Mouse (Mus musculus) intestine, postnatal 0 days (tissue): ENCODE data around the gene Cep95. TPM values are rescaled to one million over a fixed set of nuclear protein-coding genes. Genes with fewer than 3 reads are reported as not detected.

ENCODE experiments used
- ATAC-seq: fragments of 200-750 bp; cut with Nextera tagmentation; 2 replicates; pipeline ENCODE4 v1.8.0; 2017; ENCODE audit warnings: mild to moderate bottlenecking, moderate TSS enrichment, moderate library complexity
- H3K27ac ChIP-seq: fragments of 300-500 bp; sonication (generic); 2 replicates; pipeline ENCODE4 v1.5.1; 2014; ENCODE audit warnings: mild to moderate bottlenecking, low read depth, low read length, moderate library complexity
- H3K27me3 ChIP-seq: fragments of 300-500 bp; sonication (generic); replicated peaks from 2 replicates; pipeline ENCODE4 v1.6.1; 2014; ENCODE audit warnings: low read length, mixed read lengths; ENCODE audit not compliant: control insufficient read depth, insufficient read depth
- H3K36me3 ChIP-seq: fragments of 300-500 bp; sonication (generic); 2 replicates; pipeline ENCODE4 v1.6.1; 2014; ENCODE audit warnings: mild to moderate bottlenecking, moderate library complexity; ENCODE audit not compliant: control insufficient read depth, insufficient read depth
- H3K4me1 ChIP-seq: fragments of 300-500 bp; sonication (generic); replicated peaks from 2 replicates; pipeline ENCODE4 v1.6.1; 2014; ENCODE audit warnings: antibody characterized with exemption, low read length, mixed read lengths; ENCODE audit not compliant: control insufficient read depth, insufficient read depth
- H3K4me2 ChIP-seq: fragments of 300-500 bp; sonication (generic); replicated peaks from 2 replicates; pipeline ENCODE4 v1.6.1; 2014; ENCODE audit warnings: low read depth, mild to moderate bottlenecking, moderate library complexity
- H3K4me3 ChIP-seq: fragments of 300-500 bp; sonication (generic); 2 replicates; pipeline ENCODE4 v1.5.1; 2014; ENCODE audit warnings: low read depth, low read length
- H3K9ac ChIP-seq: fragments of 300-500 bp; sonication (generic); 2 replicates; pipeline ENCODE4 v1.6.1; 2014; ENCODE audit warnings: mild to moderate bottlenecking, low read depth, low read length
- H3K9me3 ChIP-seq: fragments of 300-500 bp; sonication (generic); 2 replicates; pipeline ENCODE4 v1.6.1; 2016; ENCODE audit warnings: mixed run types; ENCODE audit not compliant: control insufficient read depth
- CTCF ChIP-seq: sonication (generic); IDR thresholded peaks from 2 replicates; pipeline ENCODE4 v1.5.1; 2016; ENCODE audit warnings: low read depth, mild to moderate bottlenecking, control low read depth, antibody characterized with exemption, moderate library complexity
- WGBS: fragments of 180-500 bp; shearing (Covaris S2); extraction: QIAGEN DNeasy Blood & Tissue Kit; methylation state at CpG from one replicate; pipeline ENCODE4 v1.1.7; 2014; 5-methylcytosine and 5-hydroxymethylcytosine counted together
- polyA plus RNA-seq: library from polyadenylated mRNA; unstranded; fragments of >200 nt; fragmentation: Nextera tagmentation; extraction: Ambion mirVana; gene quantifications from 2 replicates; pipeline ENCODE4 v1.2.1, GENCODE M21; 2015

Cep95 gene
- polyA plus RNA-seq, 1 experiment from 2014 or later: 5.3 TPM

DNA sequence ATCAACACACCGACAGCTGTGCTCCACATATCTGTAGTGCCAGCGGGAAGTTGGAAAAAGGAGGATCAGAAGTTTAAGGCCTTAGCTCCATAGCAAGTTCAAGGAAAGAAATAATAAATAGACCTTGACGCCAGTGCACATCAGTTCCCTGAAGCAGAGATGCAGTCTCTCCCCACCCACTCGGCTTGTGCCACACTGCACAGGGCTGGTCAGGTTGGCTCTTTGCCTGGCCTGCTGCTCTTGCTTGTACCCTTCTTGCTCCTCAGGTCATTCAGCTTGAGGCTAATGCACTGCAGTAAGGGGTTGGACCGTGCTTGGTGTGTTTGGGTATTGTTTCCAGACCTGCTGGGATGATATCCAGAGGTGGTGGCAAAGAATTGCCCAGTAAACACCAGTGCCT, 28.5 kb upstream of the Cep95 start:
- H3K27ac ChIP-seq: no peak overlapping the region
- TF ChIP-seq CTCF: no peak
- no peak overlapping the region for H3K9ac ChIP-seq
- H3K9me3 ChIP-seq: no peaks in the 10 kb centered on the region
- H3K4me2 ChIP-seq: no peak overlapping the region
- 92% methylated on average over 5 of the region's 5 CpGs for WGBS
- no peak for ATAC-seq
- H3K27me3 ChIP-seq: no peaks in the 10 kb centered on the region
- H3K4me3 ChIP-seq: no peak overlapping the region
- H3K4me1 ChIP-seq: peaks cover 8% of the 10 kb centered on the region; the same call in 1 of the 2 replicates
- no peaks in the 10 kb centered on the region for H3K36me3 ChIP-seq

GRCm38 (mm10) chr11:106762139-106762799, 26.8 kb upstream of the Cep95 start:
- no peaks in the 10 kb centered on the region for H3K9me3 ChIP-seq

GRCm38 (mm10) chr11:106762800-106763185, 26.3 kb upstream of the Cep95 start:
- no peak for ATAC-seq
- 74% methylated on average over 9 of the region's 9 CpGs for WGBS
- peaks cover 20% of the 10 kb centered on the region for H3K36me3 ChIP-seq
- no peaks in the 10 kb centered on the region for H3K27me3 ChIP-seq
- H3K4me1 ChIP-seq: peaks cover 8% of the 10 kb centered on the region; the same call in 1 of the 2 replicates
- no peaks in the 10 kb centered on the region for H3K9me3 ChIP-seq
- H3K27ac ChIP-seq: peak overlapping the region; percentile 62; the same call in 1 of the 2 replicates
- TF ChIP-seq CTCF: no peak
- H3K4me3 ChIP-seq: no peak overlapping the region
- H3K4me2 ChIP-seq: no peak overlapping the region
- H3K9ac ChIP-seq: no peak overlapping the region

More at GRCm38 (mm10) chr11:106762139-106762799, 26.8 kb upstream of the Cep95 start:
- TF ChIP-seq CTCF: no peak
- H3K4me3 ChIP-seq: no peak overlapping the region
- H3K36me3 ChIP-seq: peaks cover 15% of the 10 kb centered on the region; the same call in 1 of the 2 replicates
- peaks cover 8% of the 10 kb centered on the region; the same call in 1 of the 2 replicates for H3K4me1 ChIP-seq
- 33% methylated on average over 5 of the region's 5 CpGs for WGBS
- H3K27ac ChIP-seq: peak overlapping the region; percentile 62
- H3K4me2 ChIP-seq: no peak overlapping the region
- ATAC-seq: 0 out of 2 replicates have a peak, but pooled peaks have one; percentile 46
- no peaks in the 10 kb centered on the region for H3K27me3 ChIP-seq
- H3K9ac ChIP-seq: no peak overlapping the region

DNA sequence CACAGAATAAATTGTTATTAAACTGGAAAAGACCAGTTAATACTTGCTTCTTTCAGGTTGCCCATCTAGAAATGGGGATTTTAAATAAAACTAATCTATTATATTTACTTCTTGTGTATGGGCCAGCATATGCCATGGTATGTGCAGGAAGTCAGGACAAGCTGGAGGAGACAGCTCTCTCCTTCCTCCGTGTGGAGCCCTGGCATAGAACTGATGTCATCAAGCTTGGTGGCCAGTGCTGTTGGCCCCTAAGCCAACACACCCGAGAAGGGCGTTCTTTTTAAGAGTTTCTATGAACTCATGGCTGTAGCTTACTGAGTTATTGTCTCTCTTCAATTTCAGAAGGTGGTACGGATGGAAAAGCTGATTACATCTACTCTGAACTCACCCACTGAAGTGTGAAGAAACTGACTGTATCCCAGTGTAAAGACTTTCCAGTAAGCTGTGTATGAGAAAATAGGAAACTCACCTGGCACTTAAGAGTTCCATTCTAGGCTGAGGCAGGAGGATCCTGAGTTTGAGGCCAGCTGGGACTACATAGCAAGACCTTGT, 22.4 kb upstream of the Cep95 start:
- WGBS: 91% methylated on average over 4 of the region's 4 CpGs
- H3K9me3 ChIP-seq: no peaks in the 10 kb centered on the region
- H3K4me1 ChIP-seq: peaks cover 6% of the 10 kb centered on the region; the same call in 1 of the 2 replicates
- TF ChIP-seq CTCF: no peak
- H3K27ac ChIP-seq: no peak overlapping the region
- no peak overlapping the region for H3K4me3 ChIP-seq
- no peaks in the 10 kb centered on the region for H3K27me3 ChIP-seq
- H3K36me3 ChIP-seq: peaks cover 52% of the 10 kb centered on the region
- no peak overlapping the region for H3K4me2 ChIP-seq
- no peak for ATAC-seq
- no peak overlapping the region for H3K9ac ChIP-seq

DNA sequence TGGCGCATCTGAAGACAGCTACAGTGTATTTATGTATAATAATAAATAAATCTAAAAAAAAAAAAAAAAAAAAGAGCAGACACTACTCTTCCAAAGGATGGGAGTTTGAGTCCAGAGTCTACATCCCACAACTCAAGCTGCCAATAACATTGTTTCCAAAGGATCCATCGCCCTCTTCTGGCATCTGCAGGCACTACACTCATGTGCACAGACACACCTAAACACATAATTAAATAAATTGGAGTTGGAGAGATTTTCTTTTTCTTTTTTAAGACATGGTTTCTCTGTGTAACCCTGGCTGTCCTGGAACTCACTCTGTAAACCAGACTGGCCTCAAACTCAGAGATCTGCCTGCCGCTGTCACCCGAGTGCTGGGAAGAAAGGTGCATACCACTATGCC, 21.5 kb upstream of the Cep95 start:
- no peak for ATAC-seq
- 92% methylated on average over 4 of the region's 4 CpGs for WGBS
- Histone ChIP-seq H3K9ac (no peak overlapping the region), H3K4me1 (no peaks in the 10 kb centered on the region), H3K27me3 (no peaks in the 10 kb centered on the region), H3K27ac (no peak overlapping the region), H3K4me2 (no peak overlapping the region), H3K4me3 (no peak overlapping the region), H3K36me3 (peaks cover 60% of the 10 kb centered on the region), H3K9me3 (no peaks in the 10 kb centered on the region)
- 0 out of 2 replicates have a peak, but pooled peaks have one; percentile 35 for TF ChIP-seq CTCF

GRCm38 (mm10) chr11:106770195-106770974, 18.7 kb upstream of the Cep95 start:
- Histone ChIP-seq H3K9ac (no peak overlapping the region), H3K27me3 (no peaks in the 10 kb centered on the region), H3K27ac (no peak overlapping the region), H3K4me3 (no peak overlapping the region), H3K4me2 (no peak overlapping the region), H3K9me3 (no peaks in the 10 kb centered on the region), H3K4me1 (no peaks in the 10 kb centered on the region), H3K36me3 (peaks cover 87% of the 10 kb centered on the region)
- TF ChIP-seq CTCF: peak; percentile 72
- ATAC-seq: no peak
- WGBS: 83% methylated on average over 9 of the region's 9 CpGs
